Mouse (Mus musculus): ENCODE data around the gene 2900026A02Rik.

Gene 2900026A02Rik

GRCm38 (mm10) chr5:113212156-113212835, 8.7 kb downstream of the 2900026A02Rik start:
- DNase-seq (ENCODE audit: low read depth, low spot score) = no peak

GRCm38 (mm10) chr5:113210314-113210713, 10.7 kb downstream of the 2900026A02Rik start:
- DNase-seq (ENCODE audit: low read depth, low spot score) = no peak

- DNase-seq (ENCODE audit: low read depth, low spot score) = no peak
These were observed 11.1 kb downstream of the 2900026A02Rik start for GRCm38 (mm10) chr5:113209898-113210297.

GRCm38 (mm10) chr5:113209401-113209750, 11.7 kb downstream of the 2900026A02Rik start:
- peak; percentile 76 for DNase-seq (ENCODE audit: low read depth, low spot score)

- peak; percentile 52 for DNase-seq (ENCODE audit: low read depth, low spot score)
These were observed 12.2 kb downstream of the 2900026A02Rik start for GRCm38 (mm10) chr5:113208622-113209400.

GRCm38 (mm10) chr5:113208048-113208447, 13.0 kb downstream of the 2900026A02Rik start:
- DNase-seq (ENCODE audit: low read depth, low spot score) = no peak

- no peak for DNase-seq (ENCODE audit: low read depth, low spot score)
These were observed 14.2 kb downstream of the 2900026A02Rik start for GRCm38 (mm10) chr5:113206670-113207352.

- no peak for DNase-seq (ENCODE audit: low read depth, low spot score)
These were observed 16.8 kb downstream of the 2900026A02Rik start for GRCm38 (mm10) chr5:113204193-113204592.

- DNase-seq (ENCODE audit: low read depth, low spot score) = no peak
These were observed 21.3 kb downstream of the 2900026A02Rik start for GRCm38 (mm10) chr5:113199772-113200134.

- peak; percentile 81 for DNase-seq (ENCODE audit: low read depth, low spot score)
These were observed 21.8 kb downstream of the 2900026A02Rik start for GRCm38 (mm10) chr5:113199126-113199771.

- no peak for DNase-seq (ENCODE audit: low read depth, low spot score)
These were observed 23.9 kb downstream of the 2900026A02Rik start for GRCm38 (mm10) chr5:113196916-113197794.

GRCm38 (mm10) chr5:113195907-113196306, 25.1 kb downstream of the 2900026A02Rik start:
- no peak for DNase-seq (ENCODE audit: low read depth, low spot score)

- no peak for DNase-seq (ENCODE audit: low read depth, low spot score)
These were observed 25.6 kb downstream of the 2900026A02Rik start for GRCm38 (mm10) chr5:113195451-113195850.

GRCm38 (mm10) chr5:113193762-113194161, 27.3 kb downstream of the 2900026A02Rik start:
- DNase-seq (ENCODE audit: low read depth, low spot score) = no peak

- DNase-seq (ENCODE audit: low read depth, low spot score) = no peak
These were observed 29.1 kb downstream of the 2900026A02Rik start for GRCm38 (mm10) chr5:113191901-113192300.

GRCm38 (mm10) chr5:113190558-113190957, 30.5 kb downstream of the 2900026A02Rik start:
- DNase-seq (ENCODE audit: low read depth, low spot score) = no peak

- peak; percentile 49 for DNase-seq (ENCODE audit: low read depth, low spot score)
These were observed 39.6 kb downstream of the 2900026A02Rik start for GRCm38 (mm10) chr5:113181441-113181840.

GRCm38 (mm10) chr5:113180755-113181154, 40.3 kb downstream of the 2900026A02Rik start:
- DNase-seq (ENCODE audit: low read depth, low spot score) = no peak

- peak; percentile 89 for DNase-seq (ENCODE audit: low read depth, low spot score)
These were observed 41.0 kb downstream of the 2900026A02Rik start for GRCm38 (mm10) chr5:113179843-113180682.

- DNase-seq (ENCODE audit: low read depth, low spot score) = no peak
These were observed 41.6 kb downstream of the 2900026A02Rik start for GRCm38 (mm10) chr5:113179451-113179842.

All from ES-CJ7 (cell line).